Mouse (Mus musculus): Measurements from ENCODE around the gene Camta1. TPM values are rescaled to one million over a fixed set of nuclear protein-coding genes. Genes with fewer than 3 reads are reported as not detected.

The Camta1 gene
- total and polyA plus RNA-seq, 2 experiments from 2014 or later: 127 to 145 TPM

GRCm38 (mm10) chr4:151310773-151311172, 550.9 kb downstream of the Camta1 start:
- H3K27me3 ChIP-seq (ENCODE audit: insufficient read depth, low read length): no peaks in the 10 kb centered on the region; the same call in 1 of the 2 replicates
- no peak for DNase-seq (ENCODE audit: low spot score)
- no peaks in the 10 kb centered on the region for H3K36me3 ChIP-seq (ENCODE audit: insufficient read depth, low read length)
- no peak overlapping the region for H3K4me3 ChIP-seq (ENCODE audit: low read length)
- H3K27ac ChIP-seq: no peak overlapping the region
- H3K4me1 ChIP-seq (ENCODE audit: insufficient read depth, low read length): 0 out of 2 replicates have a peak, but pooled peaks cover 5% of the 10 kb centered on the region
- TF ChIP-seq CTCF (IDR thresholded peaks at IDR 0.05; ENCODE audit: low read depth): no peak
- H3K9me3 ChIP-seq (ENCODE audit: low read length): no peaks in the 10 kb centered on the region
- H3K4me2 ChIP-seq (ENCODE audit: low read depth, low read length): no peak overlapping the region
- no peak overlapping the region for H3K9ac ChIP-seq (replicated peaks; ENCODE audit: low read length)
- WGBS: 72% methylated on average over 8 of the region's 8 CpGs
- no peak for ATAC-seq

GRCm38 (mm10) chr4:151310056-151310685, 551.5 kb downstream of the Camta1 start:
- no peak overlapping the region; the same call in 1 of the 2 replicates for H3K9ac ChIP-seq (replicated peaks; ENCODE audit: low read length)
- H3K27me3 ChIP-seq (ENCODE audit: insufficient read depth, low read length): no peaks in the 10 kb centered on the region; the same call in 1 of the 2 replicates
- no peak for TF ChIP-seq CTCF (IDR thresholded peaks at IDR 0.05; ENCODE audit: low read depth)
- 49% methylated on average over 12 of the region's 12 CpGs for WGBS
- no peaks in the 10 kb centered on the region for H3K9me3 ChIP-seq (ENCODE audit: low read length)
- no peak overlapping the region for H3K4me2 ChIP-seq (ENCODE audit: low read depth, low read length)
- no peak overlapping the region for H3K4me3 ChIP-seq (ENCODE audit: low read length)
- peak overlapping the region; percentile 27; the same call in 1 of the 2 replicates for H3K27ac ChIP-seq
- DNase-seq (ENCODE audit: low spot score) (no peak), ATAC-seq (no peak)
- H3K4me1 ChIP-seq (ENCODE audit: insufficient read depth, low read length): 0 out of 2 replicates have a peak, but pooled peaks cover 7% of the 10 kb centered on the region
- no peaks in the 10 kb centered on the region for H3K36me3 ChIP-seq (ENCODE audit: insufficient read depth, low read length)

- H3K36me3 ChIP-seq (ENCODE audit: insufficient read depth, low read length): no peaks in the 10 kb centered on the region
- no peak for ATAC-seq
- H3K27me3 ChIP-seq (ENCODE audit: insufficient read depth, low read length): no peaks in the 10 kb centered on the region; the same call in 1 of the 2 replicates
- 0 out of 2 replicates have a peak, but pooled peaks cover 13% of the 10 kb centered on the region for H3K4me1 ChIP-seq (ENCODE audit: insufficient read depth, low read length)
- H3K4me2 ChIP-seq (ENCODE audit: low read depth, low read length): no peak overlapping the region
- H3K27ac ChIP-seq: no peak overlapping the region
- 77% methylated on average over 11 of the region's 11 CpGs for WGBS
- no peak for TF ChIP-seq CTCF (IDR thresholded peaks at IDR 0.05; ENCODE audit: low read depth)
- DNase-seq (ENCODE audit: low spot score): no peak
- H3K4me3 ChIP-seq (ENCODE audit: low read length): no peak overlapping the region
- no peaks in the 10 kb centered on the region for H3K9me3 ChIP-seq (ENCODE audit: low read length)
- H3K9ac ChIP-seq (replicated peaks; ENCODE audit: low read length): no peak overlapping the region
Observed at GRCm38 (mm10) chr4:151306890-151307289, 554.8 kb downstream of the Camta1 start.

GRCm38 (mm10) chr4:151306311-151306765, 555.3 kb downstream of the Camta1 start:
- no peak for TF ChIP-seq CTCF (IDR thresholded peaks at IDR 0.05; ENCODE audit: low read depth)
- Histone ChIP-seq H3K9me3 (ENCODE audit: low read length) (no peaks in the 10 kb centered on the region), H3K4me3 (ENCODE audit: low read length) (no peak overlapping the region), H3K4me1 (ENCODE audit: insufficient read depth, low read length) (0 out of 2 replicates have a peak, but pooled peaks cover 13% of the 10 kb centered on the region), H3K9ac (replicated peaks; ENCODE audit: low read length) (no peak overlapping the region), H3K27ac (no peak overlapping the region), H3K27me3 (ENCODE audit: insufficient read depth, low read length) (no peaks in the 10 kb centered on the region; the same call in 1 of the 2 replicates), H3K4me2 (ENCODE audit: low read depth, low read length) (no peak overlapping the region), H3K36me3 (ENCODE audit: insufficient read depth, low read length) (no peaks in the 10 kb centered on the region)
- ATAC-seq: no peak
- DNase-seq (ENCODE audit: low spot score): no peak
- 45% methylated on average over 11 of the region's 11 CpGs for WGBS

- H3K27ac ChIP-seq: no peak overlapping the region
- H3K36me3 ChIP-seq (ENCODE audit: insufficient read depth, low read length): no peaks in the 10 kb centered on the region
- H3K4me2 ChIP-seq (ENCODE audit: low read depth, low read length): no peak overlapping the region
- WGBS: 65% methylated on average over 6 of the region's 6 CpGs
- ATAC-seq: no peak
- no peak for DNase-seq (ENCODE audit: low spot score)
- H3K4me3 ChIP-seq (ENCODE audit: low read length): no peak overlapping the region
- H3K9me3 ChIP-seq (ENCODE audit: low read length): no peaks in the 10 kb centered on the region
- no peak for TF ChIP-seq CTCF (IDR thresholded peaks at IDR 0.05; ENCODE audit: low read depth)
- H3K9ac ChIP-seq (replicated peaks; ENCODE audit: low read length): no peak overlapping the region
- H3K4me1 ChIP-seq (ENCODE audit: insufficient read depth, low read length): 0 out of 2 replicates have a peak, but pooled peaks cover 13% of the 10 kb centered on the region
- no peaks in the 10 kb centered on the region; the same call in 1 of the 2 replicates for H3K27me3 ChIP-seq (ENCODE audit: insufficient read depth, low read length)
Observed at GRCm38 (mm10) chr4:151305761-151306160, 555.9 kb downstream of the Camta1 start.

- DNase-seq (ENCODE audit: low spot score) (no peak), ATAC-seq (no peak)
- no peaks in the 10 kb centered on the region for H3K9me3 ChIP-seq (ENCODE audit: low read length)
- H3K27me3 ChIP-seq (ENCODE audit: insufficient read depth, low read length): no peaks in the 10 kb centered on the region
- no peak overlapping the region for H3K4me3 ChIP-seq (ENCODE audit: low read length)
- no peak overlapping the region for H3K27ac ChIP-seq
- WGBS: 75% methylated on average over 3 of the region's 3 CpGs
- H3K4me1 ChIP-seq (ENCODE audit: insufficient read depth, low read length): 0 out of 2 replicates have a peak, but pooled peaks cover 13% of the 10 kb centered on the region
- no peak overlapping the region for H3K4me2 ChIP-seq (ENCODE audit: low read depth, low read length)
- TF ChIP-seq CTCF (IDR thresholded peaks at IDR 0.05; ENCODE audit: low read depth): no peak
- no peak overlapping the region for H3K9ac ChIP-seq (replicated peaks; ENCODE audit: low read length)
- H3K36me3 ChIP-seq (ENCODE audit: insufficient read depth, low read length): no peaks in the 10 kb centered on the region
Observed at GRCm38 (mm10) chr4:151303931-151304330, 557.7 kb downstream of the Camta1 start.

GRCm38 (mm10) chr4:151303436-151303835, 558.2 kb downstream of the Camta1 start:
- no peak for DNase-seq (ENCODE audit: low spot score)
- H3K27me3 ChIP-seq (ENCODE audit: insufficient read depth, low read length): no peaks in the 10 kb centered on the region
- H3K4me1 ChIP-seq (ENCODE audit: insufficient read depth, low read length): 0 out of 2 replicates have a peak, but pooled peaks cover 13% of the 10 kb centered on the region
- H3K4me2 ChIP-seq (ENCODE audit: low read depth, low read length): no peak overlapping the region
- no peak overlapping the region for H3K9ac ChIP-seq (replicated peaks; ENCODE audit: low read length)
- H3K9me3 ChIP-seq (ENCODE audit: low read length): no peaks in the 10 kb centered on the region
- no peak overlapping the region for H3K27ac ChIP-seq
- no peak overlapping the region for H3K4me3 ChIP-seq (ENCODE audit: low read length)
- WGBS: 84% methylated on average over 5 of the region's 5 CpGs
- no peak for TF ChIP-seq CTCF (IDR thresholded peaks at IDR 0.05; ENCODE audit: low read depth)
- no peaks in the 10 kb centered on the region for H3K36me3 ChIP-seq (ENCODE audit: insufficient read depth, low read length)
- ATAC-seq: no peak
